In the genomic region with DNA sequence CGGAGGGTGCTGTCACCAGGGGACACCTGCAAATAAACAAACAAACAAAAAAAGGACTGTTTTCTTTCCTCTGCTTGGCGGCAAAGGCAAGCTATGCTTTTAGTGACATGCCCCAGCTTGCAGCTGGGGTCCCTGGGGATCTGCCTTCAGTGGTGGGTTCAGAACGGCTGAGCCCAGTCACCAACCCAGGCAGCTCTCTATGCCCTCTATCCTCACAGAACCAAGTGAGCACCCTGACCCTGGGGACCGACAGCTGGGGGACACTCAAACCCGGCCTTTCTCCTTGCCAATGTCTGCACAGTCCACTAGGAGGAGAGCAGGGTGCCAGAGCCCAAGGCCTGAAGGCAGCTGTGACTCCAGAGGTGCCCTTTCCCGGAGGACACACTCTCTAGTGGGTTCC, we compare ENCODE assay signal across 12 mouse cellular contexts. TPM values are rescaled to one million over a fixed set of nuclear protein-coding genes. Genes with fewer than 3 reads are reported as not detected.
A peak's percentile ranks its signal among the peaks of the same experiment; 100 is the strongest.
DNase-seq lines count a peak whose midpoint lies in the region; ATAC-seq lines count a peak whose summit lies in the region.
"Had no signal": no experiment of that assay in that cellular context is flagged by ENCODE, and none has a peak within 500 bp of the region (broad histone marks: within the 10 kb centered on the region; RNA-seq: fewer than 3 reads in every experiment).

No protein-coding gene starts in this region.

- H3K4me2 ChIP-seq in heart, embryonic 13.5 days: no peak overlapping the region
- H3K4me2 ChIP-seq: stomach, embryonic 15.5 days had no signal

- no peak for ATAC-seq in heart, embryonic 13.5 days (ENCODE audit: extremely low read depth, insufficient number of reproducible peaks, low FRiP score, low TSS enrichment)

- DNase-seq in adrenal gland, postnatal 10 days: peak; percentile 47
- DNase-seq in adrenal gland, adult 8-10 months: no peak
- no peak for DNase-seq in heart, postnatal 4 days
- DNase-seq in B cell, adult 2 months: peak; percentile 60 to 61
- DNase-seq in liver: peak; percentile 6
- DNase-seq in right cerebral cortex, adult 2 months (ENCODE audit: low spot score in 2 of 2): no peak
- no peak for DNase-seq in urinary bladder, adult 18-20 months (ENCODE audit: low spot score in 2 of 2)
- DNase-seq: layer of hippocampus, adult 9-11 months; lung, postnatal 14 days; midbrain, embryonic 14.5 days had no signal

- H3K9me3 ChIP-seq in heart, embryonic 13.5 days: no peaks in the 10 kb centered on the region
- H3K9me3 ChIP-seq: stomach, embryonic 15.5 days had no signal

- H3K4me1 ChIP-seq in heart, embryonic 13.5 days: peaks cover 74% of the 10 kb centered on the region

- no peak overlapping the region for H3K9ac ChIP-seq in heart, embryonic 13.5 days
- H3K9ac ChIP-seq: stomach, embryonic 15.5 days had no signal

- peak overlapping the region; percentile 48 for H3K27ac ChIP-seq in heart, embryonic 13.5 days (replicated peaks)
- H3K27ac ChIP-seq: stomach, embryonic 15.5 days had no signal

- H3K4me3 ChIP-seq in heart, embryonic 13.5 days: no peak overlapping the region
- H3K4me3 ChIP-seq: stomach, embryonic 15.5 days had no signal

- 44% methylated on average over 6 of the region's 6 CpGs for WGBS in heart, embryonic 13.5 days

- no peaks in the 10 kb centered on the region for H3K36me3 ChIP-seq in heart, embryonic 13.5 days
- H3K36me3 ChIP-seq: stomach, embryonic 15.5 days had no signal

- H3K27me3 ChIP-seq in heart, embryonic 13.5 days (replicated peaks): no peaks in the 10 kb centered on the region
- H3K27me3 ChIP-seq: stomach, embryonic 15.5 days had no signal

RNA-seq across cellular contexts. Expression of a gene that starts 29.5 kb away (rescaled TPM):
- total RNA-seq in adrenal gland, postnatal 10 days (2021): 10 to 100 TPM; 25.3 to 39.6 TPM
- total RNA-seq in adrenal gland, adult 8-10 months (2022): 10 to 100 TPM; 16.0 to 26.0 (median 21.5) TPM
- polyA plus RNA-seq in heart, embryonic 13.5 days (2015; fragmentation: Nextera tagmentation; extraction: Ambion mirVana): 116 and 121 TPM in 2 replicates
- 100 to 1,000 TPM; 112 to 126 TPM for total RNA-seq in heart, postnatal 4 days (2021)

RNA-seq across cellular contexts. Expression of a gene that starts 49.9 kb away (rescaled TPM):
- 10 to 100 TPM; 51.6 to 54.8 TPM for total RNA-seq in adrenal gland, postnatal 10 days (2021)
- 10 to 100 TPM; 67.3 to 77.6 (median 73.4) TPM for total RNA-seq in adrenal gland, adult 8-10 months (2022)
- 94.7 and 106 TPM in 2 replicates for polyA plus RNA-seq in heart, embryonic 13.5 days (2015; fragmentation: Nextera tagmentation; extraction: Ambion mirVana)
- total RNA-seq in heart, postnatal 4 days (2021): 10 to 100 TPM; 55.9 to 60.3 TPM

Comparison
In these comparisons a context has a peak if more than half of its experiments do, and no peak if none do; other contexts are left out.
1. DNase-seq: peak in adrenal gland, postnatal 10 days (single experiment), B cell, adult 2 months (2 of 2) and liver (single experiment); none in adrenal gland, adult 8-10 months (single experiment), heart, postnatal 4 days (single experiment), right cerebral cortex, adult 2 months (0 of 2) and urinary bladder, adult 18-20 months (0 of 2).